Mouse (Mus musculus): ENCODE measurements around the gene Znrf4. TPM values are rescaled to one million over a fixed set of nuclear protein-coding genes. Genes with fewer than 3 reads are reported as not detected.

Gene Znrf4
- total RNA-seq, 2 experiments from 2014 or later = not detected

DNA sequence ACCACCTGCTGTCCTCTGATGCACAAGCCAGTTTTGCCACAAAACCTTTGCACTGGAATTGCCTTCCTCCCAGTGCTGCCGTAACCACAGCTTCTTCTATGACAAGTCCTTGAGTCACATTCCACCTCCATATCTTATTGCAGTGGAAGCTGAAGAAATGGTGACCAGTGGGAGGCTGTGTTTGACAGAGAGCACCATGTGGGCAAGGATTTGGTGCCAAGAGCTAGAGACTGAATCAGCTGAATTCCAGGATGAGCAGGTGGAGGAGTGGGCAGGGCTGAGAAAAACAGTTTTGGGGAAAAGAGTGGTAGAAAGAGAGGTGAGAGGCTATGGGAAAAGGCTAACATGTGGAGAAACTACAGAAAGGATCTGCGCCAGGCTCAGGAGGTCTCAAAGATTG lies 18.4 kb downstream of the Znrf4 start:
- intact Hi-C loops (cut with DNase I) = no loop called here
- no peak for DNase-seq

DNA sequence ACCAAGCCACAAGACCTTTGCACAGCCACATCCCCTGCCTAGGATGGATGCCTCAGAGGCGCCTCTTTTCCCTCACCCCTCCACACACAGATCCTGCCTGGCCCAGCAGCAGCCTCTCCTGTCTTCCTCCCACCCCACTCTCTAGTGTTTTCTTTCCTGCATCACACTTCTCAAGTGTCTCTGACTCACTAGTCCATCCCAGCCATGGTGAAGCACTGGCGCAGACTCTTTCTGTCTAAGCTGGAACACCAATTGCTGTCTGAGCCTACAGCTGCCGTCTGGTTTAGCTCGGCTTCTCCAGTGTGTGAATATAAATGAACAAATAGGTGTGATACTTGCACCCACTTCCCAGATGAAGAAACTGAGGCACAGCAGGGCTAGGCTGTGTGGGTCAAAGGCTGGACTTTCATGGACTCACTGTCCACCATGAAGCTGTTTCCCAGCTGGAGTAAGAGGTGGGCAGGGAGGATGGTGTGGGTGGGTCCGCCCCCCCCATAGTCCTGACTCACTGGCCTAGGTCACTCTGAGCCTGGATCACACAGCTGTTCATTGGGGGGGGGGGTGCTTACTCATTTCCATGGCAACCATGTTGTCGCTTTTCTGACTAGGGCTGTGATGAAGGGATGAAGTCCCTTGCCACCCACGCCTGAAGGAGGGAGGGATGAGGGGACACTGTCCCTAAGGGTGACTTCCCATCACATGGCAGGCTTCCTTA lies 21.6 kb downstream of the Znrf4 start:
- DNase-seq = no peak

DNA sequence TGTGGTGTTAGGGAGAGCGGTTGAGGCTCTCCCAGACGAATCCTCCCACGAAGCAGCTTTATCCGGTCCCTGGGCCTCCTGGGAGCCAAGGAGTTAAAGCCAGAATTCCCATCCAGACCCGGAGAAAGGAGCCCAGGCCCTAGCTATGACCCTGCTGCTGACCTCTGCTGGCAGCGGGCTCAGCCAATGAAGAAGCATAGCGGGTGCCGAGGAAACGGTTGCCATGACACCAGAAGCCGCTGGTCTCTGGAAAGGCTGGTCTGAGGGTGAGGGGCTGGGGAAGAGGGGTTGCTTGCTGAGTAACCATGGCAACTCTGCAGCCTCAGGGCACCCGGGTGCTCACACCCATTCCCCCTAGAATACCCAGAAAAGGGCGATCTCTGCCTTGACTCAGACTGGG lies 24.2 kb downstream of the Znrf4 start:
- intact Hi-C loops (cut with DNase I) = no loop called here
- peak; percentile 64 for DNase-seq

More for the DNA sequence above, 21.6 kb downstream of the Znrf4 start:
- intact Hi-C loops (cut with DNase I) = no loop called here

DNA sequence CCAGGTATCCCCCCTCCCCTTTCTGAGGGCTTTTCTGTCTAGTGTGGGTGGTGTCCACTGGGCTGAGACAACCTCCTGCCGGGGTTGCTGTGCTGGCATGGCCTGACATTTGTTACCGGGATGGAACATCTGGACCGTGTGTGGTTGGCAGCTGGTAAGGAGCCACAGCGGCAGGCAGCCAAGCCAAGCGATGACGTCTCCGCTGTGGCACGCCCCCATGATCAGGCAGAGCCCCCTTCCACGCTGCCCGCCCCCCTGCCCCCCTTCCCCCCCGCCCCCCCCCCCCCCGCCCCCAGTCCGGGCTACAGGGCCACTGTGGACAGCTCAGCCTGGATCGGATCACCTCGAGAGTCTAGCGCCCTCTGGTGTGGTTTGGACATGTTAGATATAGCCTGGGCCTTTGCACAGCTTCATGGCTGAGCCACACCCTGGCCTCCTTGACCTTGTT lies 24.8 kb downstream of the Znrf4 start:
- intact Hi-C loops (cut with DNase I) = no loop called here
- peak; percentile 70 for DNase-seq

GRCm38 (mm10) chr17:56485926-56486325 lies 26.3 kb downstream of the Znrf4 start:
- intact Hi-C loops (cut with DNase I) = no loop called here
- peak; percentile 59 for DNase-seq

GRCm38 (mm10) chr17:56485118-56485517 lies 27.1 kb downstream of the Znrf4 start:
- DNase-seq = no peak
- intact Hi-C loops (cut with DNase I) = no loop called here

- intact Hi-C loops (cut with DNase I) = no loop called here
- no peak for DNase-seq
Measured at GRCm38 (mm10) chr17:56482671-56483070, 29.6 kb downstream of the Znrf4 start.

- intact Hi-C loops (cut with DNase I) = no loop called here
- peak; percentile 73 for DNase-seq
Measured at GRCm38 (mm10) chr17:56479358-56479757, 32.9 kb downstream of the Znrf4 start.

- intact Hi-C loops (cut with DNase I) = no loop called here
- no peak for DNase-seq
Measured at GRCm38 (mm10) chr17:56478191-56478611, 34.0 kb downstream of the Znrf4 start.

DNA sequence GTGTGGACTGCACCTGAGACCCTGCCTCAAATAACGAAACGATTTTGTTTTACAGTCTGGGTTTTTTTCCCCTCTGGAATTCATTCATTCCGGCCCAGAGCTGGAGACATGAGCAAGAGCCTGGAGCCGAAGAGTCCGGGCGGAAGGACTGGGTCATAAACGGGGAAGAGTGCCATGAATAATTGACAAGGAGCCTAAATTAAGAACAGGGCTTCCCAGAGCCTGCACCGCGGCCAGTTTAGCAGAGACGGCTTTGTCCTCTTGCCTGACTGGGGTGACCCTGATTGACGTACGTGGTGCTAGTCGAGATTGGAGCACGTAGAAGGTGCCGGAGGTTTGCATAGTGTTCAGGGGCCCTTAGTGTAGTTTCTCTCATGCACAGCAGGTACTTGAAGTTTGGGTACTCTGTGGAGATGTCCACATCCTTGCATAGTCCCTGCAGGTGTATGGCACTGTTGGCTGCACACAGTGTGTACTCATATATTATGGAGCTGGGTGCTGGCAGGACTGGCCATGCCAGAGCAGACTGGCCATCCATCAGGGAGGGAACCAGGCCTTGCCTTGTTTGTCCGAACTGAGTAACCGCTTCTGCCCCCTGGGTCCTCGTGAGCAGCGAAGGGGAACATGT lies 34.9 kb downstream of the Znrf4 start:
- no peak for DNase-seq
- intact Hi-C loops (cut with DNase I) = no loop called here

GRCm38 (mm10) chr17:56476402-56476752 lies 35.9 kb downstream of the Znrf4 start, which contains the start of gene Ptprs:
Gene Ptprs, minus strand, starts transcription at chr17:56476483.
- intact Hi-C loops (cut with DNase I) = no loop called here

GRCm38 (mm10) chr17:56475584-56476401 lies 36.4 kb downstream of the Znrf4 start:
- DNase-seq = peak; percentile 71
- intact Hi-C loops (cut with DNase I) = no loop called here

More at GRCm38 (mm10) chr17:56476402-56476752, 35.9 kb downstream of the Znrf4 start, which contains the start of gene Ptprs:
- DNase-seq = peak; percentile 99

- intact Hi-C loops (cut with DNase I) = no loop called here
- peak; percentile 92 for DNase-seq
Measured at GRCm38 (mm10) chr17:56474831-56475581, 37.2 kb downstream of the Znrf4 start.

GRCm38 (mm10) chr17:56474311-56474830 lies 37.9 kb downstream of the Znrf4 start:
- no peak for DNase-seq
- intact Hi-C loops (cut with DNase I) = no loop called here

- intact Hi-C loops (cut with DNase I) = no loop called here
- no peak for DNase-seq
Measured at GRCm38 (mm10) chr17:56473611-56473905, 38.7 kb downstream of the Znrf4 start.

- intact Hi-C loops (cut with DNase I) = no loop called here
- peak; percentile 78 for DNase-seq
Measured at GRCm38 (mm10) chr17:56472733-56473610, 39.3 kb downstream of the Znrf4 start.

DNA sequence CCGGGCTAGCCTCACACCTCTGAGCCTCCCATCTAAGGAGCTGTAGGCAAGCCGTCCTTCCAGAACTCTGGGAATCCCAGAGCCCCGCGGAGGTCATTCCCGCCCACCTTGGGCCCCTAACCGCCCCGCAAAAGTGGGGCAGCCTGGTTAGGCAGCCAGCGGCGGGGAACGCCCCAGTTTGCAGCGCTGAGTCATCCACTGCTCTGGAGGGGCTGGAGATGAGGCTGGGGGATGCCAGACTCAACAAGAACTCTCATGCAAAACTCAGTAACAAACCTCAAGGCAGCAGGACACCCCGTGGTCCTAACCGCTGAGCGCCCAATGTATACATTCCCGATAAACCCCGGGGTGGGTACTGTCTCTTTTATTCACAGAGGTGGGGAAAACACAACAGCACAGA lies 40.1 kb downstream of the Znrf4 start:
- intact Hi-C loops (cut with DNase I) = no loop called here

GRCm38 (mm10) chr17:56471136-56471535 lies 41.1 kb downstream of the Znrf4 start:
- DNase-seq = no peak
- intact Hi-C loops (cut with DNase I) = no loop called here

More for the DNA sequence above, 40.1 kb downstream of the Znrf4 start:
- no peak for DNase-seq

GRCm38 (mm10) chr17:56470571-56470970 lies 41.7 kb downstream of the Znrf4 start:
- intact Hi-C loops (cut with DNase I) = no loop called here
- DNase-seq = no peak

All from left cerebral cortex, postnatal 4 days (tissue).